Mouse (Mus musculus) macrophage (primary cell): ENCODE results near the gene Serpinb11. TPM values are rescaled to one million over a fixed set of nuclear protein-coding genes. Genes with fewer than 3 reads are reported as not detected.

Experiments used
- H3K27ac ChIP-seq: fragments of 350-480 bp; formaldehyde crosslinking; 2 replicates; pipeline ENCODE4 v1.9.0; 2021
- H3K36me3 ChIP-seq: fragments of 350-480 bp; formaldehyde crosslinking; 2 replicates; pipeline ENCODE4 v1.9.0; 2021; ENCODE audit errors: inconsistent target
- H3K4me3 ChIP-seq: fragments of 350-480 bp; formaldehyde crosslinking; 2 replicates; pipeline ENCODE4 v1.9.0; 2021; ENCODE audit errors: inconsistent target
- H3K79me2 ChIP-seq: fragments of 350-480 bp; formaldehyde crosslinking; 2 replicates; pipeline ENCODE4 v1.9.0; 2021; ENCODE audit errors: inconsistent target
- WGBS: methylation state at CpG from one replicate; pipeline ENCODE4 v1.1.7; 2026; ENCODE audit warnings: inconsistent platforms; ENCODE audit not compliant: missing documents; 5-methylcytosine and 5-hydroxymethylcytosine counted together
- polyA plus RNA-seq: library from polyadenylated mRNA; stranded (reverse); fragments of 250-400 nt; gene quantifications from 3 replicates; pipeline ENCODE4 v1.2.4, GENCODE M21; 2018; ENCODE audit warnings: inconsistent platforms
- total RNA-seq, 78 experiments: library from RNA; depleted of rRNA; stranded (reverse); fragments of 250-400 nt; gene quantifications; 1 replicate in 9 of 78; 2 replicates in 24 of 78; 3 replicates in 43 of 78; 4 replicates in 2 of 78; pipeline ENCODE4 v1.2.4; 2018; ENCODE audit warnings: inconsistent platforms in 56 of 78

Gene Serpinb11
- not detected for total RNA-seq (2018; cell fraction: chromatin; rRNA removed)
- total RNA-seq (2018; cell fraction: cytosol; rRNA removed) = not detected
- not detected for total RNA-seq (2018; cell fraction: nucleus; rRNA removed)
- not detected in 3 replicates for polyA plus RNA-seq

- Histone ChIP-seq H3K4me3 (no peak within 1 kb of the TSS), H3K36me3 (no peaks in the 10 kb centered on the region), H3K27ac (no peak within 1 kb of the TSS), H3K79me2 (no peaks in the 10 kb centered on the region)
- WGBS = 83% methylated on average over 1 of the region's 1 CpGs
These were observed at the start of gene Serpinb11 for GRCm38 (mm10) chr1:107360898-107361297. Gene Serpinb11, plus strand, starts transcription at chr1:107361198.

GRCm38 (mm10) chr1:107345979-107346378 is 15.0 kb upstream of the Serpinb11 start:
- H3K4me3 ChIP-seq = no peak overlapping the region
- H3K27ac ChIP-seq = no peak overlapping the region
- no peaks in the 10 kb centered on the region for H3K79me2 ChIP-seq
- H3K36me3 ChIP-seq = no peaks in the 10 kb centered on the region

- WGBS = 100% methylated on average over 2 of the region's 2 CpGs
- no peak overlapping the region for H3K27ac ChIP-seq
- no peak overlapping the region for H3K4me3 ChIP-seq
- H3K36me3 ChIP-seq = no peaks in the 10 kb centered on the region
- H3K79me2 ChIP-seq = no peaks in the 10 kb centered on the region
These were observed 14.2 kb upstream of the Serpinb11 start for GRCm38 (mm10) chr1:107346788-107347187.

GRCm38 (mm10) chr1:107350392-107350791 is 10.6 kb upstream of the Serpinb11 start:
- H3K4me3 ChIP-seq = no peak overlapping the region
- no peaks in the 10 kb centered on the region for H3K36me3 ChIP-seq
- H3K79me2 ChIP-seq = no peaks in the 10 kb centered on the region
- H3K27ac ChIP-seq = no peak overlapping the region
- WGBS = 31% methylated on average over 3 of the region's 3 CpGs

GRCm38 (mm10) chr1:107351115-107351514 is 9.9 kb upstream of the Serpinb11 start:
- Histone ChIP-seq H3K27ac (no peak overlapping the region), H3K79me2 (no peaks in the 10 kb centered on the region), H3K36me3 (no peaks in the 10 kb centered on the region), H3K4me3 (no peak overlapping the region)
- WGBS = 96% methylated on average over 2 of the region's 2 CpGs

- WGBS = 63% methylated on average over 3 of the region's 3 CpGs
- H3K36me3 ChIP-seq = no peaks in the 10 kb centered on the region
- H3K79me2 ChIP-seq = no peaks in the 10 kb centered on the region
- no peak overlapping the region for H3K4me3 ChIP-seq
- no peak overlapping the region for H3K27ac ChIP-seq
These were observed 8.0 kb upstream of the Serpinb11 start for GRCm38 (mm10) chr1:107353046-107353445.

- no peaks in the 10 kb centered on the region for H3K79me2 ChIP-seq
- 84% methylated on average over 7 of the region's 7 CpGs for WGBS
- H3K27ac ChIP-seq = no peak overlapping the region
- H3K36me3 ChIP-seq = no peaks in the 10 kb centered on the region
- H3K4me3 ChIP-seq = no peak overlapping the region
These were observed 5.0 kb downstream of the Serpinb11 start for GRCm38 (mm10) chr1:107365973-107366372.

- H3K27ac ChIP-seq = no peak overlapping the region
- 92% methylated on average over 2 of the region's 2 CpGs for WGBS
- no peaks in the 10 kb centered on the region for H3K79me2 ChIP-seq
- no peaks in the 10 kb centered on the region for H3K36me3 ChIP-seq
- H3K4me3 ChIP-seq = no peak overlapping the region
These were observed 7.9 kb downstream of the Serpinb11 start for GRCm38 (mm10) chr1:107368944-107369343.

GRCm38 (mm10) chr1:107376952-107377351 is 16.0 kb downstream of the Serpinb11 start:
- no peak overlapping the region for H3K4me3 ChIP-seq
- WGBS = 19% methylated on average over 4 of the region's 4 CpGs
- no peaks in the 10 kb centered on the region for H3K36me3 ChIP-seq
- H3K79me2 ChIP-seq = no peaks in the 10 kb centered on the region
- no peak overlapping the region for H3K27ac ChIP-seq

GRCm38 (mm10) chr1:107378368-107378767 is 17.4 kb downstream of the Serpinb11 start:
- Histone ChIP-seq H3K4me3 (no peak overlapping the region), H3K27ac (no peak overlapping the region), H3K79me2 (no peaks in the 10 kb centered on the region), H3K36me3 (no peaks in the 10 kb centered on the region)

GRCm38 (mm10) chr1:107381491-107381890 is 20.5 kb downstream of the Serpinb11 start:
- H3K4me3 ChIP-seq = no peak overlapping the region
- no peaks in the 10 kb centered on the region for H3K79me2 ChIP-seq
- 0 out of 2 replicates have a peak overlapping the region, but pooled peaks have one; percentile 13 for H3K27ac ChIP-seq
- H3K36me3 ChIP-seq = no peaks in the 10 kb centered on the region

- no peak overlapping the region for H3K27ac ChIP-seq
- WGBS = 100% methylated on average over 1 of the region's 1 CpGs
- H3K36me3 ChIP-seq = no peaks in the 10 kb centered on the region
- H3K79me2 ChIP-seq = no peaks in the 10 kb centered on the region
- H3K4me3 ChIP-seq = no peak overlapping the region
These were observed 21.4 kb downstream of the Serpinb11 start for GRCm38 (mm10) chr1:107382404-107382803.

- WGBS = 92% methylated on average over 9 of the region's 9 CpGs
- H3K4me3 ChIP-seq = no peak overlapping the region
- H3K27ac ChIP-seq = no peak overlapping the region
- H3K36me3 ChIP-seq = no peaks in the 10 kb centered on the region
- H3K79me2 ChIP-seq = no peaks in the 10 kb centered on the region
These were observed 23.5 kb downstream of the Serpinb11 start for GRCm38 (mm10) chr1:107384532-107384931.

GRCm38 (mm10) chr1:107389753-107390152 is 28.8 kb downstream of the Serpinb11 start:
- WGBS = 0% methylated on average over 2 of the region's 2 CpGs
- no peak overlapping the region for H3K4me3 ChIP-seq
- peak overlapping the region; percentile 65 for H3K27ac ChIP-seq
- no peaks in the 10 kb centered on the region for H3K79me2 ChIP-seq
- H3K36me3 ChIP-seq = no peaks in the 10 kb centered on the region

GRCm38 (mm10) chr1:107397481-107397880 is 36.5 kb downstream of the Serpinb11 start:
- WGBS = 21% methylated on average over 1 of the region's 1 CpGs
- H3K4me3 ChIP-seq = no peak overlapping the region
- H3K79me2 ChIP-seq = no peaks in the 10 kb centered on the region
- H3K36me3 ChIP-seq = no peaks in the 10 kb centered on the region
- no peak overlapping the region for H3K27ac ChIP-seq

- WGBS = 71% methylated on average over 3 of the region's 3 CpGs
- H3K79me2 ChIP-seq = no peaks in the 10 kb centered on the region
- no peak within 1 kb of the TSS for H3K27ac ChIP-seq
- no peaks in the 10 kb centered on the region for H3K36me3 ChIP-seq
- no peak within 1 kb of the TSS for H3K4me3 ChIP-seq
These were observed 38.4 kb downstream of the Serpinb11 start, which contains the start of gene Serpinb7 for GRCm38 (mm10) chr1:107399355-107399754. Gene Serpinb7, plus strand, starts transcription at chr1:107399655.
